Mouse (Mus musculus) intestine, embryonic 15.5 days (tissue): Measurements from ENCODE around the gene Kif5c. TPM values are rescaled to one million over a fixed set of nuclear protein-coding genes. Genes with fewer than 3 reads are reported as not detected.
A peak's percentile ranks its signal among the peaks of the same experiment; 100 is the strongest.

Source experiments
- ATAC-seq: fragments of 200-750 bp; cut with Nextera tagmentation; 2 replicates; pipeline ENCODE4 v1.8.0; 2017; ENCODE audit warnings: moderate TSS enrichment, moderate library complexity
- H3K27ac ChIP-seq: fragments of 300-500 bp; sonication (generic); 2 replicates; pipeline ENCODE4 v1.5.1; 2015; ENCODE audit warnings: mild to moderate bottlenecking, inconsistent platforms
- H3K27me3 ChIP-seq: fragments of 300-500 bp; sonication (generic); replicated peaks from 2 replicates; pipeline ENCODE4 v1.6.1; 2015; ENCODE audit warnings: inconsistent platforms
- H3K36me3 ChIP-seq: fragments of 300-500 bp; sonication (generic); 2 replicates; pipeline ENCODE4 v1.6.1; 2015; ENCODE audit warnings: inconsistent platforms
- H3K4me1 ChIP-seq: fragments of 300-500 bp; sonication (generic); replicated peaks from 2 replicates; pipeline ENCODE4 v1.6.1; 2015; ENCODE audit warnings: inconsistent platforms
- H3K4me2 ChIP-seq: fragments of 300-500 bp; sonication (generic); replicated peaks from 2 replicates; pipeline ENCODE4 v1.6.1; 2015; ENCODE audit warnings: mild to moderate bottlenecking, inconsistent platforms
- H3K4me3 ChIP-seq: fragments of 300-500 bp; sonication (generic); replicated peaks from 2 replicates; pipeline ENCODE4 v1.5.1; 2015; ENCODE audit warnings: inconsistent platforms
- H3K9ac ChIP-seq: fragments of 300-500 bp; sonication (generic); 2 replicates; pipeline ENCODE4 v1.6.1; 2015; ENCODE audit warnings: inconsistent platforms
- H3K9me3 ChIP-seq: fragments of 300-500 bp; sonication (generic); 2 replicates; pipeline ENCODE4 v1.6.1; 2016; ENCODE audit warnings: inconsistent platforms
- WGBS: fragments of 180-500 bp; shearing (Covaris S2); methylation state at CpG from one replicate; pipeline ENCODE4 v1.1.7; 2015; 5-methylcytosine and 5-hydroxymethylcytosine counted together
- polyA plus RNA-seq: library from polyadenylated mRNA; unstranded; fragments of >200 nt; fragmentation: Nextera tagmentation; extraction: Ambion mirVana; gene quantifications from 2 replicates; pipeline ENCODE4 v1.2.1, GENCODE M21; 2015

The Kif5c gene
- polyA plus RNA-seq, 1 experiment from 2014 or later, result 8.2 TPM

DNA sequence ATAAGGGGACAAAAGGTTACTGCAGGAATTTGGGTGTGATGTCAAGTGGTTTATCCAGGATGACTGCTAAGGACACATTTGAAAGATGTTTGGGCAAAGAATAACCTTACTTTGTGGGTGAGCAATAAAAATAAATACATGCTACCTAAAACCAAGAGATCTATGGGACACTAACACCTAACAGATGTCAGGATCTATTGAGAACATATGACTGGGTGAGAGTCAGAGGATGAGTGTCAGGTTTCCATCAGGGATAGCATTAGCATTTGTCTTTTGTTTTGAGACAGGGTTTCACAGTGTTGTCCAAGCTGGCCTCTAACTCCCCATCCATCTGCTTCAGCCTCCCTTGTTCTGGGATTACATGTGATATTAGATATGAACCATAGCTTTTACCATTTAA is 26.2 kb upstream of the Kif5c start:
- Histone ChIP-seq H3K9me3 (no peaks in the 10 kb centered on the region), H3K27ac (no peak overlapping the region), H3K9ac (no peak overlapping the region), H3K4me3 (no peak overlapping the region), H3K4me2 (no peak overlapping the region), H3K36me3 (no peaks in the 10 kb centered on the region), H3K4me1 (no peaks in the 10 kb centered on the region), H3K27me3 (no peaks in the 10 kb centered on the region)
- ATAC-seq, result no peak

DNA sequence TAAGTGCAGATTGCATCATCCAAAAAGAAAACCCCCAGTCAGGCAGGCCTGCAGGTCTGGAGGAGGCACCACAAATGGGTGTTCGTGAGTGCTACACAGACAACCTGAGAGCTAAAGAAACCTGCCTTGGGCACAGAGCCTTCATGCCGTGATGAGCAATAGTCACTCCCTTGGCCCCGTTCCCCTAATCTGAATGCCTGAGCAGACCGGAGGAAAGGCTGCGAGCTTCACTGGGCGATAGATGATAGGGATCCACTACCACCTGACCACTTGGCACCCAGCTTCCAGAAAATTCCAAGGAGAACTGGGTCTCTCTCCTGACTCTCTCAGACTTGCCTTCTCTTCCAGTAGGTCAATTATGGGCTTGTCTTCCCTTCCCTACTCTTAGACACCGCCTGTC is 24.2 kb upstream of the Kif5c start:
- H3K4me2 ChIP-seq, result no peak overlapping the region

GRCm38 (mm10) chr2:49596318-49596717 is 22.8 kb upstream of the Kif5c start:
- Histone ChIP-seq H3K27me3 (no peaks in the 10 kb centered on the region), H3K9ac (no peak overlapping the region), H3K4me1 (no peaks in the 10 kb centered on the region), H3K4me2 (no peak overlapping the region), H3K36me3 (no peaks in the 10 kb centered on the region), H3K27ac (no peak overlapping the region), H3K9me3 (no peaks in the 10 kb centered on the region), H3K4me3 (no peak overlapping the region)
- WGBS, result 69% methylated on average over 3 of the region's 3 CpGs
- no peak for ATAC-seq

More for the DNA sequence above, 24.2 kb upstream of the Kif5c start:
- H3K27me3 ChIP-seq, result no peaks in the 10 kb centered on the region
- H3K36me3 ChIP-seq, result no peaks in the 10 kb centered on the region
- no peak overlapping the region for H3K9ac ChIP-seq
- no peak overlapping the region for H3K27ac ChIP-seq
- H3K4me1 ChIP-seq, result no peaks in the 10 kb centered on the region
- no peaks in the 10 kb centered on the region for H3K9me3 ChIP-seq
- no peak overlapping the region for H3K4me3 ChIP-seq
- ATAC-seq, result no peak
- 90% methylated on average over 7 of the region's 7 CpGs for WGBS

- Histone ChIP-seq H3K9me3 (no peaks in the 10 kb centered on the region), H3K27ac (no peak overlapping the region), H3K4me2 (no peak overlapping the region), H3K4me1 (no peaks in the 10 kb centered on the region), H3K4me3 (no peak overlapping the region), H3K36me3 (no peaks in the 10 kb centered on the region), H3K27me3 (no peaks in the 10 kb centered on the region), H3K9ac (no peak overlapping the region)
- no peak for ATAC-seq
- WGBS, result 57% methylated on average over 7 of the region's 7 CpGs
Measured at GRCm38 (mm10) chr2:49600021-49600681, 18.9 kb upstream of the Kif5c start.

GRCm38 (mm10) chr2:49602791-49603349 is 16.2 kb upstream of the Kif5c start:
- 92% methylated on average over 4 of the region's 4 CpGs for WGBS
- no peak overlapping the region for H3K27ac ChIP-seq

GRCm38 (mm10) chr2:49609611-49610010 is 9.5 kb upstream of the Kif5c start:
- no peaks in the 10 kb centered on the region for H3K9me3 ChIP-seq
- no peak overlapping the region for H3K27ac ChIP-seq
- H3K9ac ChIP-seq, result no peak overlapping the region
- H3K4me3 ChIP-seq, result no peak overlapping the region
- ATAC-seq, result no peak
- H3K27me3 ChIP-seq, result no peaks in the 10 kb centered on the region
- H3K4me2 ChIP-seq, result no peak overlapping the region
- WGBS, result 75% methylated on average over 5 of the region's 5 CpGs
- H3K36me3 ChIP-seq, result no peaks in the 10 kb centered on the region
- no peaks in the 10 kb centered on the region for H3K4me1 ChIP-seq

More at GRCm38 (mm10) chr2:49602791-49603349, 16.2 kb upstream of the Kif5c start:
- no peak for ATAC-seq
- H3K36me3 ChIP-seq, result no peaks in the 10 kb centered on the region
- H3K27me3 ChIP-seq, result no peaks in the 10 kb centered on the region
- no peak overlapping the region for H3K4me3 ChIP-seq
- no peak overlapping the region for H3K4me2 ChIP-seq
- H3K9me3 ChIP-seq, result no peaks in the 10 kb centered on the region
- H3K4me1 ChIP-seq, result no peaks in the 10 kb centered on the region
- no peak overlapping the region for H3K9ac ChIP-seq

- no peaks in the 10 kb centered on the region for H3K9me3 ChIP-seq
- ATAC-seq, result no peak
- no peak overlapping the region for H3K4me2 ChIP-seq
- 77% methylated on average over 3 of the region's 3 CpGs for WGBS
- H3K27me3 ChIP-seq, result peaks cover 18% of the 10 kb centered on the region
- peaks cover 7% of the 10 kb centered on the region for H3K4me1 ChIP-seq
- H3K9ac ChIP-seq, result no peak overlapping the region
- H3K36me3 ChIP-seq, result no peaks in the 10 kb centered on the region
- no peak overlapping the region for H3K4me3 ChIP-seq
- no peak overlapping the region for H3K27ac ChIP-seq
Measured at GRCm38 (mm10) chr2:49616765-49617164, 2.3 kb upstream of the Kif5c start.

GRCm38 (mm10) chr2:49619719-49620522 is 823 bp downstream of the Kif5c start:
- Histone ChIP-seq H3K27ac (no peak overlapping the region), H3K4me2 (peak overlapping the region; percentile 98), H3K4me1 (peaks cover 7% of the 10 kb centered on the region), H3K4me3 (peak overlapping the region; percentile 53), H3K27me3 (peaks cover 18% of the 10 kb centered on the region), H3K9ac (peak overlapping the region; percentile 22; the same call in 1 of the 2 replicates), H3K9me3 (no peaks in the 10 kb centered on the region), H3K36me3 (no peaks in the 10 kb centered on the region)
- peak; percentile 32 for ATAC-seq
- 3% methylated on average over 33 of the region's 33 CpGs for WGBS

GRCm38 (mm10) chr2:49620626-49621117 is 1.6 kb downstream of the Kif5c start:
- 22% methylated on average over 14 of the region's 14 CpGs for WGBS
- peaks cover 18% of the 10 kb centered on the region for H3K27me3 ChIP-seq
- 0 out of 2 replicates have a peak overlapping the region, but pooled peaks have one; percentile 53 for H3K4me3 ChIP-seq
- no peaks in the 10 kb centered on the region for H3K9me3 ChIP-seq
- H3K27ac ChIP-seq, result no peak overlapping the region
- peaks cover 7% of the 10 kb centered on the region for H3K4me1 ChIP-seq
- H3K9ac ChIP-seq, result no peak overlapping the region
- no peak overlapping the region for H3K4me2 ChIP-seq
- no peak; the same call in 1 of the 2 replicates for ATAC-seq
- no peaks in the 10 kb centered on the region for H3K36me3 ChIP-seq

GRCm38 (mm10) chr2:49621234-49621633 is 2.1 kb downstream of the Kif5c start:
- H3K27me3 ChIP-seq, result peaks cover 18% of the 10 kb centered on the region
- no peak for ATAC-seq
- H3K9ac ChIP-seq, result no peak overlapping the region
- 79% methylated on average over 1 of the region's 1 CpGs for WGBS
- no peak overlapping the region for H3K4me3 ChIP-seq
- no peaks in the 10 kb centered on the region for H3K36me3 ChIP-seq
- no peak overlapping the region for H3K27ac ChIP-seq
- peaks cover 7% of the 10 kb centered on the region for H3K4me1 ChIP-seq
- no peaks in the 10 kb centered on the region for H3K9me3 ChIP-seq
- H3K4me2 ChIP-seq, result no peak overlapping the region

GRCm38 (mm10) chr2:49625581-49625980 is 6.5 kb downstream of the Kif5c start:
- H3K36me3 ChIP-seq, result no peaks in the 10 kb centered on the region
- no peaks in the 10 kb centered on the region for H3K9me3 ChIP-seq
- H3K4me3 ChIP-seq, result no peak overlapping the region
- WGBS, result 81% methylated on average over 1 of the region's 1 CpGs
- no peak overlapping the region for H3K9ac ChIP-seq
- peaks cover 5% of the 10 kb centered on the region; the same call in 1 of the 2 replicates for H3K27me3 ChIP-seq
- no peak overlapping the region for H3K4me2 ChIP-seq
- H3K4me1 ChIP-seq, result no peaks in the 10 kb centered on the region
- H3K27ac ChIP-seq, result no peak overlapping the region
- no peak for ATAC-seq

DNA sequence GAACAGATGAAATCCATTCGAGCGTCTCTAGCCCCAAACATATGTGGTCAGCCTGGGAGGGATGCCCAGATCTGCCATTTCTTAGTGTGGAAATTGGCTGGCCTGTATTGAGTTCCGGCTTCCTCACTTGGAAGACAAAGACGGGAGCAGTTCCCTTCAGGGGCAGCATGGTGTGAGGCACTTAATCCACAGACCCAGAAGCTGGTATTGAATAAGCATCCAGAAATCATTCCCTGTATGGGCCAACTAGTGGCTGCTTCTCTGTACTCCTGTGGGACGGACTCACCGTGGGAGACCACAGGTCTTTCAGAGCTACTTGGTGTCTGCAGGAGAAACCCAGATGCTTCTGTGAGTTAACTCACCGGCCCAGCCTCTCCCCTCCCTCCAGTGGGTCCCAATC is 8.5 kb downstream of the Kif5c start:
- ATAC-seq, result no peak
- no peak overlapping the region for H3K4me2 ChIP-seq
- H3K9me3 ChIP-seq, result no peaks in the 10 kb centered on the region
- 75% methylated on average over 7 of the region's 7 CpGs for WGBS
- no peak overlapping the region for H3K9ac ChIP-seq
- no peaks in the 10 kb centered on the region for H3K36me3 ChIP-seq
- no peak overlapping the region for H3K4me3 ChIP-seq
- no peaks in the 10 kb centered on the region for H3K4me1 ChIP-seq
- no peaks in the 10 kb centered on the region for H3K27me3 ChIP-seq
- H3K27ac ChIP-seq, result no peak overlapping the region
